Mouse (Mus musculus): ENCODE results near the gene Incenp. TPM values are rescaled to one million over a fixed set of nuclear protein-coding genes. Genes with fewer than 3 reads are reported as not detected.
"Not testable (repeated sequence)": the region's sequence is repeated elsewhere in the genome, so short reads cannot be mapped to it uniquely, and the experiment has no call there.

Gene Incenp
- total and polyA plus RNA-seq, 2 experiments from 2014 or later: 15.9 to 19.4 TPM

DNA sequence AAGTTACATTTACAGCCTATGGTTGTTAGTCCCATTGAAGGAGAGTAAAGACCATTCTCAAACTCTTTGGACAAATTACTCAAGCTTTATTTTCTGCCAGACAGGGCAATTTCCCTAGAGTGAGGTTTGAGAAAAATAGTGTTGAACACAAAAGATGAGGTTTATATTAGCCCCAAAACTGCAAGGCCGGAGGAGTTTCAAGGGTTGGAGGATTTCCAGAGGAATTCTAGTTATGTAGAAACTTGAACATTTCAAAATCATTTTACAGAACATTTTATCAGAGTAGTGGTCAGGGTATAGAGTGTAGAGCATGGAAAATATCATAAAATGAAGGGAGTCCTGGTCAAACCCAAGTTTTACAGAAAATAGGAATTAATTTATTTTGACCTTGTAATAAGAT, 34.5 kb downstream of the Incenp start:
- WGBS: 83% methylated on average over 1 of the region's 1 CpGs

DNA sequence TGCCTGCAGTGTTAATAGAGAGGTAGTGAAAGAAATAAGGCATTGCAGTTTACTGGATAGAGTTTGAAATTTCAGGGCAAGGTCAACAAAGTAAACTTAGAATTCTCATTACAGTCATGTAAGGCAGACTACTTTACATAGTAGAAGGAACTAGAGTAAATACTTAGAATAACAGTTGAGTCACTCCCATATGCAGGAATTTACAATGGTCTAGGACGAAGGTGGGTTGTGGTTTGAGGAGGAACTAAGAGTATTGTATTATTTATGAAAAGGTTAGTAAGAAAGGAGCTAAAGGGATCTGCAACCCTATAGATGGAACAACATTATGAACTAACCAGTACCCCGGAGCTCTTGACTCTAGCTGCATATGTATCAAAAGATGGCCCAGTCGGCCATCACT, 38.5 kb downstream of the Incenp start:
- not testable (repeated sequence) for H3K36me3 ChIP-seq (ENCODE audit: insufficient read depth); DNase-seq; H3K4me2 ChIP-seq (ENCODE audit: low read depth); H3K9me3 ChIP-seq (ENCODE audit: low read length); H3K27me3 ChIP-seq (ENCODE audit: insufficient read depth, low read length); H3K4me1 ChIP-seq (ENCODE audit: insufficient read depth); ATAC-seq; H3K27ac ChIP-seq (ENCODE audit: low read depth, low read length); H3K4me3 ChIP-seq (ENCODE audit: low read depth, low read length); H3K9ac ChIP-seq
- WGBS: 93% methylated on average over 2 of the region's 3 CpGs

More for the DNA sequence above, 34.5 kb downstream of the Incenp start:
- no peak overlapping the region for H3K4me3 ChIP-seq (ENCODE audit: low read depth, low read length)
- H3K4me2 ChIP-seq (ENCODE audit: low read depth): no peak overlapping the region
- H3K27me3 ChIP-seq (ENCODE audit: insufficient read depth, low read length): no peaks in the 10 kb centered on the region
- no peak overlapping the region for H3K9ac ChIP-seq
- ATAC-seq (no peak), DNase-seq (no peak)
- H3K27ac ChIP-seq (ENCODE audit: low read depth, low read length): no peak overlapping the region
- H3K4me1 ChIP-seq (ENCODE audit: insufficient read depth): no peaks in the 10 kb centered on the region
- no peaks in the 10 kb centered on the region for H3K9me3 ChIP-seq (ENCODE audit: low read length)
- H3K36me3 ChIP-seq (ENCODE audit: insufficient read depth): no peaks in the 10 kb centered on the region
- TF ChIP-seq CTCF (IDR thresholded peaks at IDR 0.05; ENCODE audit: low read depth): no peak

DNA sequence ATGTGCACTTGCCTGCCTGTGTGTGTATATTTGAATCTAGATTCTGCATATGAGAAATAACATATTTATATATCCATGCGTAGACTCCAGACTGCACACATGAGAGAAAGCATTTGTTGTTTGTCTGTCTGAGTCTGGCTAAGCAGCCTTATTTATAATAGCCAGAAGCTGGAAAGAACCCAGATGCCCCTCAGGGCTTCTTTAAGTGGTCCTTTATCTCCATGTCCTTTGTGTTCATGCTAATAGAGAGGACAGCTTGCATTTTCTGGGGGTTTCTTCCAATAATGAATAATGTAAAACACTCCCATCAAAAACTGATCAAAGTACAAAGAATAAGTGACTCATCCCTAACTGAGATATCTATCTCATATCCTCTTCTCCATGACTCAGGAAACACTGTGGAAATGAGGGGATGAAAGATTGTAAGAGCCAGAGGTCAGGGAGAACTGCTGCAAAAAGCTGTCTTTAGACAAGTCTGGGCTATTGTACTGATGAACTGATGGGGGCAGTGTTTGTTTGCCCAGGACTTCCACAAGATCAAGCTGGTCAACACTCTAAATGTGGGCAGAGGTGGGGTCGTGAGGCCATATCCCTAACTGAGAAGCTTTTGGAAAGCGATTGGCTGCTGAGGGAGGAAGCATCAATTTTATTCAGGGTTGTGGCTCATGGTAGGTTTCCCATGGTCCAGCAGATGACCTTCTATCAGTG, 49.8 kb downstream of the Incenp start:
- not testable (repeated sequence) for ATAC-seq, DNase-seq
- WGBS: 61% methylated on average over 3 of the region's 3 CpGs

GRCm38 (mm10) chr19:9847262-9847661, 52.1 kb downstream of the Incenp start, which contains the start of gene Scgb2a2:
Scgb2a2 (plus strand) TSS chr19:9847562.
- DNase-seq: peak; percentile 2
- no peak within 1 kb of the TSS for H3K27ac ChIP-seq (ENCODE audit: low read depth, low read length)
- 63% methylated on average over 2 of the region's 2 CpGs for WGBS
- H3K9ac ChIP-seq: no peak within 1 kb of the TSS
- no peak within 1 kb of the TSS for H3K4me3 ChIP-seq (ENCODE audit: low read depth, low read length)
- H3K36me3 ChIP-seq (ENCODE audit: insufficient read depth): no peaks in the 10 kb centered on the region
- H3K4me1 ChIP-seq (ENCODE audit: insufficient read depth): no peaks in the 10 kb centered on the region
- H3K27me3 ChIP-seq (ENCODE audit: insufficient read depth, low read length): no peaks in the 10 kb centered on the region
- no peak within 1 kb of the TSS for H3K4me2 ChIP-seq (ENCODE audit: low read depth)
- no peak for TF ChIP-seq CTCF (IDR thresholded peaks at IDR 0.05; ENCODE audit: low read depth)
- H3K9me3 ChIP-seq (ENCODE audit: low read length): no peaks in the 10 kb centered on the region
- ATAC-seq: no peak

More for the DNA sequence above, 49.8 kb downstream of the Incenp start:
- H3K4me2 ChIP-seq (ENCODE audit: low read depth); H3K27me3 ChIP-seq (ENCODE audit: insufficient read depth, low read length); H3K9me3 ChIP-seq (ENCODE audit: low read length); H3K4me3 ChIP-seq (ENCODE audit: low read depth, low read length); H3K27ac ChIP-seq (ENCODE audit: low read depth, low read length); H3K9ac ChIP-seq; H3K4me1 ChIP-seq (ENCODE audit: insufficient read depth); H3K36me3 ChIP-seq (ENCODE audit: insufficient read depth): not testable (repeated sequence)

- WGBS: 63% methylated on average over 2 of the region's 2 CpGs
- peak; percentile 18; the same call in 1 of the 2 replicates for ATAC-seq
- H3K4me2 ChIP-seq (ENCODE audit: low read depth): no peak overlapping the region
Measured at GRCm38 (mm10) chr19:9837341-9837715, 62.0 kb downstream of the Incenp start.

GRCm38 (mm10) chr19:9836581-9837340, 62.6 kb downstream of the Incenp start:
- not testable (repeated sequence) for H3K4me1 ChIP-seq (ENCODE audit: insufficient read depth); H3K36me3 ChIP-seq (ENCODE audit: insufficient read depth); H3K27me3 ChIP-seq (ENCODE audit: insufficient read depth, low read length); H3K27ac ChIP-seq (ENCODE audit: low read depth, low read length); H3K9me3 ChIP-seq (ENCODE audit: low read length)
- Histone ChIP-seq H3K4me2 (ENCODE audit: low read depth) (peak overlapping the region; percentile 41), H3K4me3 (ENCODE audit: low read depth, low read length) (peak overlapping the region; percentile 17; the same call in 1 of the 2 replicates), H3K9ac (0 out of 2 replicates have a peak overlapping the region, but pooled peaks have one; percentile 18)
- peak; percentile 62 for TF ChIP-seq CTCF (IDR thresholded peaks at IDR 0.05; ENCODE audit: low read depth)
- 6% methylated on average over 18 of the region's 21 CpGs for WGBS
- ATAC-seq (peak; percentile 97), DNase-seq (peak; percentile 9)

More at GRCm38 (mm10) chr19:9837341-9837715, 62.0 kb downstream of the Incenp start:
- Histone ChIP-seq H3K9me3 (ENCODE audit: low read length) (no peaks in the 10 kb centered on the region), H3K4me3 (ENCODE audit: low read depth, low read length) (no peak overlapping the region), H3K27me3 (ENCODE audit: insufficient read depth, low read length) (no peaks in the 10 kb centered on the region), H3K9ac (no peak overlapping the region), H3K4me1 (ENCODE audit: insufficient read depth) (no peaks in the 10 kb centered on the region), H3K27ac (ENCODE audit: low read depth, low read length) (no peak overlapping the region), H3K36me3 (ENCODE audit: insufficient read depth) (no peaks in the 10 kb centered on the region)
- no peak for TF ChIP-seq CTCF (IDR thresholded peaks at IDR 0.05; ENCODE audit: low read depth)
- no peak for DNase-seq

Small RNAs within 50 kb of the gene (microRNA-seq; reads per million reads assigned to microRNA genes)
- gene Gm22369 (0 reads per million in 2 experiments), gene Gm24484 (0 reads per million in 2 experiments)

Other genes with a start within 250 kb of the Incenp start
- not detected in 2 replicates for gene Scgb2a2, start 52.0 kb downstream of the Incenp start, total RNA-seq (2014; rRNA removed)
- not detected in 2 replicates for gene Scgb2a2, start 52.0 kb downstream of the Incenp start, polyA plus RNA-seq (2015; fragmentation: Nextera tagmentation; extraction: Ambion mirVana)
- gene Fth1, start 81.0 kb upstream of the Incenp start, total RNA-seq (2014; rRNA removed): 228 and 300 TPM in 2 replicates
- gene Fth1, start 81.0 kb upstream of the Incenp start, polyA plus RNA-seq (2015; fragmentation: Nextera tagmentation; extraction: Ambion mirVana): 2,942 and 2,984 TPM in 2 replicates
- 0.92 and 1.6 TPM in 2 replicates for gene Best1, start 102.1 kb upstream of the Incenp start, total RNA-seq (2014; rRNA removed)
- gene Best1, start 102.1 kb upstream of the Incenp start, polyA plus RNA-seq (2015; fragmentation: Nextera tagmentation; extraction: Ambion mirVana): 1.6 and 3.6 TPM in 2 replicates
- gene Rab3il1, start 102.1 kb upstream of the Incenp start, total RNA-seq (2014; rRNA removed): 14.4 and 19.9 TPM in 2 replicates
- gene Rab3il1, start 102.1 kb upstream of the Incenp start, polyA plus RNA-seq (2015; fragmentation: Nextera tagmentation; extraction: Ambion mirVana): 20.0 and 20.6 TPM in 2 replicates
- 45.5 and 45.6 TPM in 2 replicates for gene Fads3, start 142.0 kb upstream of the Incenp start, total RNA-seq (2014; rRNA removed)
- 25.0 and 29.4 TPM in 2 replicates for gene Fads3, start 142.0 kb upstream of the Incenp start, polyA plus RNA-seq (2015; fragmentation: Nextera tagmentation; extraction: Ambion mirVana)
- 218 and 248 TPM in 2 replicates for gene Fads2, start 202.2 kb upstream of the Incenp start, total RNA-seq (2014; rRNA removed)
- gene Fads2, start 202.2 kb upstream of the Incenp start, polyA plus RNA-seq (2015; fragmentation: Nextera tagmentation; extraction: Ambion mirVana): 183 and 249 TPM in 2 replicates